Mouse (Mus musculus) olfactory bulb, adult 2 months (tissue): ENCODE data around the gene Ch25h. TPM values are rescaled to one million over a fixed set of nuclear protein-coding genes. Genes with fewer than 3 reads are reported as not detected.

Experiments used
- H3K27ac ChIP-seq: fragments of 200-500 bp; 2 replicates; pipeline ENCODE4 v1.5.1; 2012; ENCODE audit warnings: low read depth, low read length; ENCODE audit not compliant: insufficient read depth
- H3K4me1 ChIP-seq: fragments of 200-500 bp; 2 replicates; pipeline ENCODE4 v1.6.1; 2012; ENCODE audit warnings: low read length; ENCODE audit not compliant: control insufficient read depth, insufficient read depth
- H3K4me3 ChIP-seq: fragments of 200-500 bp; 2 replicates; pipeline ENCODE4 v1.5.1; 2012; ENCODE audit warnings: mild to moderate bottlenecking, low read depth, low read length, moderate library complexity; ENCODE audit not compliant: insufficient read depth
- CTCF ChIP-seq: fragments of 200-500 bp; IDR thresholded peaks from 2 replicates; pipeline ENCODE4 v1.5.1; 2012; ENCODE audit warnings: low read depth, mild to moderate bottlenecking, low read length, moderate library complexity; ENCODE audit not compliant: insufficient read depth
- POLR2A ChIP-seq: fragments of 200-500 bp; IDR thresholded peaks from 2 replicates; pipeline ENCODE4 v1.6.1; 2012; ENCODE audit warnings: mild to moderate bottlenecking, low read depth, low read length, moderate library complexity; ENCODE audit not compliant: insufficient read depth
- WGBS: fragments of 180-500 bp; shearing (Covaris S2); methylation state at CpG from one replicate; pipeline ENCODE4 v1.1.7; 2018; 5-methylcytosine and 5-hydroxymethylcytosine counted together
- polyA plus RNA-seq: library from polyadenylated mRNA; stranded (reverse); fragments of >200 nt; gene quantifications from 2 replicates; pipeline ENCODE4 v1.2.4, GENCODE M21; 2012; ENCODE audit warnings: low replicate concordance; ENCODE audit not compliant: missing spikeins, insufficient read depth, insufficient read length

Ch25h gene
- polyA plus RNA-seq, 1 experiment, result not detected

DNA sequence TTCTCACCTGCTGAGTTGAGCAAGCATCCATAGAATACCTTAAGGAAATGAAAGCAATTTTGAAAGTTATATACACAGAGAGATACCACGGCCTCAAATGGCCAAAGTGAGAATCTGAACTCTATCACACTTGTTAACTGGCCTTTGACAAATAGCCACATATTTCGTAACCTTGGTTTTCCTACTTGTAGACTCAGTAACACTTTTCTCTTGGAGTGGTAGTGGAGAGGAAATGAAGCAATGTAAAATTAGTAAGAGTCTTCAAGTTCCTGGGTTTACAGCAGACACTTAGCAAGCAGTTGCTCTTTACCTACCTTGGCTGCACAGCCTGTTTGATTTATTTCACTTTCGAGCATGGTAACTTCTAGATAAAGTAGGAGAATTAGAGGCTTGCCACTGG is 30.2 kb downstream of the Ch25h start:
- TF ChIP-seq CTCF (no peak), POLR2A (no peak)
- H3K4me3 ChIP-seq, result no peak overlapping the region
- H3K27ac ChIP-seq, result no peak overlapping the region
- H3K4me1 ChIP-seq, result no peaks in the 10 kb centered on the region
- 84% methylated on average over 3 of the region's 3 CpGs for WGBS

DNA sequence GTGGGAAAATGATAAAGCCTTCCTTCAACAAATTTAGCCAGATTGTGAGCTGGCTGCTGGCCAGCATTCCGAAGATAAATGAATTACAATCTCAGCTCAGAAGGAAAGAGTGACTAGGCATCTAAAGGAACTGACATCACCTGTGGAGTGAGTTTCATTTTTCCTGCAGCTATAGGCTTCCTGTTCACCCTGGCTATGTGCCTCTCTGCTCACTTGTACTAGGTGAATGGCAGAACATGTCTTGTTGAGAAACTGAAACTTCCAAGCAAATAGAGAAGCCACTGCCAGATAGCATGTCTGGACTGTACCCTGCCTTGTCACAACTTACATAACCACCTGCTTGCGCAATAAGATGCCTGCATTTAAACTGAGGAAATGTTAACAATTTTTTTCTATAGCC is 33.0 kb downstream of the Ch25h start:
- TF ChIP-seq POLR2A, result no peak
- TF ChIP-seq CTCF, result no peak
- no peak overlapping the region for H3K4me3 ChIP-seq
- H3K27ac ChIP-seq, result no peak overlapping the region
- no peaks in the 10 kb centered on the region for H3K4me1 ChIP-seq
- WGBS, result 74% methylated on average over 2 of the region's 2 CpGs

DNA sequence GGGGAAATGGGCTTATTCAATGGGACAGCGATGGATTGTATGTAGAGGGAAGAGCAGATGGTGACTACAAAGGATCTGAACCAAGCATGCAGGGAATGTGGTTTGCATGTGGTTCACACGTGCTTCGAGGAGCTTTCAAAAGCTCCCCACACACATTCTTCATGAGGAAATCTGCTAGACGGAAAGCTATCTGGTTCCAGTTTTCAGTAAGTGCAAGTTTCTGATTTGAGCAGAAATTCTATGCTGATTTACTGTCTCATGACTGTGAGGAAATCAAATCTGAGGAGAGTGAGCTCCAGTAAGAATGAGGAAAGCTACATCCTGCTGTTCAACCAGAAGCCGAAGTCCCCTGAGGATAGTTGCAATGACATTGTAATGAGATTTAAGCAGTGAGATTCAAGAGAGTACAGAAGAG is 39.8 kb downstream of the Ch25h start:
- 70% methylated on average over 5 of the region's 5 CpGs for WGBS
- TF ChIP-seq CTCF, result no peak
- no peak for TF ChIP-seq POLR2A
- Histone ChIP-seq H3K4me1 (no peaks in the 10 kb centered on the region), H3K27ac (no peak overlapping the region), H3K4me3 (no peak overlapping the region)

DNA sequence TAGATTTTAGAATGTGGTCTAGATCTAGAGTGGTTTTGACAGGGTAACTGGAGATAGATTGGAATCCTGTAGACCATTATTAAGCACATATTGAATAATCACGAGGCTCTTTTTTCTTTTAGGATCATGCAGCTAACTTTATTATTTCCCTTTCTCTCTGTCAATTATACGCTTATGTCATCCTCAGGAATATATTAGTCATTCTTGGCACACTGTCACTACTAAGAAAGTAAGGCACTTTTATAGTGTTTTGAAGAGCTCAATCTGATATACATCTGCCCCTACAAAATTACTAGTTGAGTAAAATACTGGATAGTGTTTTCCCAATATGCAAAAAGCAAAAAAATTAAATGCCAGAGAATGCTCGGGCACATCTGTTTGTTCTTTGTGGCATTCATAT is 43.6 kb downstream of the Ch25h start:
- WGBS, result 81% methylated on average over 3 of the region's 3 CpGs
- Histone ChIP-seq H3K4me1 (no peaks in the 10 kb centered on the region), H3K27ac (no peak overlapping the region), H3K4me3 (no peak overlapping the region)
- no peak for TF ChIP-seq POLR2A
- no peak for TF ChIP-seq CTCF

DNA sequence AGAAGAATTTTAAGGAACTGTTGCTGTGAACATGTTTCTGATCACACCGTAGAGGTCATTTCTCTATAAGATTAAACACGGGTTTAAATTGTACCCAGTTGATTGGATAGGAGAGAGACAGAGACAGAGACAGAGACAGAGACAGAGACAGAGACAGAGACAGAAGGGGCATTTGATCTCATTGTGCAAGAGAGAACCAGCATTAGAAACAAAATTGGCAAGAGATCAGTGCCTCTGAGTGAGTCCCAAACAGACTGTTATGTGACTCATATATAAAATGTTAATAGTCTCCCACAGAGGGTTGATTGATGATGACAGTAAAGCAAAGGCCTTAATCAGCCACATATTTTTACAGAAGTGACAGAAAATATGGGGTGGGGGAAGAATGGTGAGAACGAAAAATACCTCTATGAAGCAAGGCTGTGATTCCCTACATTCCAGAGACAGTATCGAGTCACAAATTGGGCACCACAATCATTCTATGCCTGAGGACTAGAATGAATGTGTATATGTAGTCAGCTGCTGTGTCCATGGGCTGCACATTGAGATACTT is 51.1 kb downstream of the Ch25h start:
- Histone ChIP-seq H3K27ac (no peak overlapping the region), H3K4me3 (no peak overlapping the region), H3K4me1 (no peaks in the 10 kb centered on the region)
- no peak for TF ChIP-seq POLR2A
- no peak for TF ChIP-seq CTCF
- WGBS, result 91% methylated on average over 4 of the region's 4 CpGs

Other genes with a start within 250 kb of the Ch25h start
- gene Acta2, start 219.6 kb downstream of the Ch25h start, polyA plus RNA-seq, result not detected in 2 replicates
- gene Fas, start 184.5 kb downstream of the Ch25h start, polyA plus RNA-seq, result not detected in 2 replicates
- gene Lipa, start 52.3 kb upstream of the Ch25h start, polyA plus RNA-seq, result not detected in 2 replicates
- gene Ifit2, start 75.5 kb upstream of the Ch25h start, polyA plus RNA-seq, result not detected in 2 replicates
- gene Ifit3, start 108.4 kb upstream of the Ch25h start, polyA plus RNA-seq, result not detected in 2 replicates
- not detected in 2 replicates for gene Ifit1bl1, start 126.8 kb upstream of the Ch25h start, polyA plus RNA-seq
- gene Ifit3b, start 132.8 kb upstream of the Ch25h start, polyA plus RNA-seq, result not detected in 2 replicates
- gene Ifit1bl2, start 165.6 kb upstream of the Ch25h start, polyA plus RNA-seq, result not detected in 2 replicates
- gene Ifit1, start 165.7 kb upstream of the Ch25h start, polyA plus RNA-seq, result not detected in 2 replicates